Mouse (Mus musculus) erythroid progenitor cell, adult 5-6 weeks (primary cell): Measurements from ENCODE around the gene Itsn1. TPM values are rescaled to one million over a fixed set of nuclear protein-coding genes. Genes with fewer than 3 reads are reported as not detected.
A peak's percentile ranks its signal among the peaks of the same experiment; 100 is the strongest.

Source experiments
- ATAC-seq: replicated peaks from 2 replicates; pipeline ENCODE4 v1.8.0; 2016; ENCODE audit warnings: moderate number of reproducible peaks, mild to moderate bottlenecking, moderate TSS enrichment, inconsistent platforms; ENCODE audit not compliant: poor library complexity, low FRiP score, severe bottlenecking
- total RNA-seq, 2 experiments: library from RNA; stranded (forward) in 1 of 2; stranded (reverse) in 1 of 2; fragments of 150-400 nt in 1 of 2; fragments of 186-747, 209-891 nt in 1 of 2; gene quantifications; 2 replicates each; pipeline versions ENCODE4 v1.2.3 to v1.2.4; 2015 to 2017; ENCODE audit warnings: low replicate concordance in 2 of 2

Itsn1 gene
- total RNA-seq, 2 experiments from 2014 or later, result 133 to 435 TPM

GRCm38 (mm10) chr16:91728123-91729065, 687 bp upstream of the Itsn1 start, which contains the start of gene Cryzl1:
Gene Cryzl1 (minus strand): TSS chr16:91728975.
- ATAC-seq, result peak; percentile 89

DNA sequence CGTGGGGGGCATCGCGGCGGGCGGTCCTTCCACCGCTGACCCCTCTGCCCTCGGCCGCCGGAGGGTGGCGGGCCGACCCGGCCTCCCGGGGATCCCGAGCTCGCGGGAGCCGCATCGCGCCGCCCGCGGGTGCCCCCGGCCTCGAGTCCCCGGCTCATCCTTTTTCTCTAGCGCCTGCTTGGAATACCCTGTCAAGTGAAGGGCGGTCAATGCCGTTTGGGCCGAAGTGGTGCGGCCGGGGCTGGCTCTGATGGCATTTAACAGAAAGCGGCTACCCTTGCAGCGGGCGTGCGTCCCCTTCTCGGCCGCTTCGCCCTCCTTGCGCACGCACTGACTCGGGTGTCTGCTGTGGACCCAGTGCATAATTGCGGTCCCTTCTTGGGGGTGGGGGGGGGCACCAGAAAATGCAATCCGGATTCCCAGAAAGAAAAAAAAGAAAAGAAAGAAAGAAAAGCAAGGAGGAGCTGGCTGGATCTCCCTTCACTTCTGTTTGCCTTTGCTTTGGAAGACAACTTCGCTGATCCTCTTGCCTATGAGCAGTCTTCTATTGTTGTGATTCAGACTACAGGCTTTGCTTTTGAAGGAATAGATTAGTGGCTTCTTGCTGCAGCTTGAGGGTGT, 850 bp downstream of the Itsn1 start:
- no peak for ATAC-seq

GRCm38 (mm10) chr16:91730446-91730845, 1.4 kb downstream of the Itsn1 start:
- ATAC-seq, result no peak

DNA sequence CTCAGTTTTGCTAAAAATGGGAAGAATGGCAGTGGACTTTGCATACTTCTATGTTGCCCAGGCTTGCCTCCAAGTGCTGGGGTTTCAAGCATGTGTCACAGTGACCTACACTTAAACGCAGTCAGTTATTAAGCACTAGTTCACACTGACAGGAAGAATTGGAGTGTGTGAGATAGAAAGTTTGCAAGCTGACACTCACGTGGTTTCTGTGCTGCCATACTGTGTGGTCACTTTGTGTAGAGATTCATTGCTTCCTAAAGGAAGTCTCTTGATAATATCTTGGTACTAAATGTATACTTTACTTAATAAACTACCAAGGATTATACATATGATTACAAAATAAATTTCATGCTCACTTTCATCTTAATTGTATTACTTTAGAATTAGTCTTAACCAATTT, 3.7 kb downstream of the Itsn1 start:
- no peak for ATAC-seq

DNA sequence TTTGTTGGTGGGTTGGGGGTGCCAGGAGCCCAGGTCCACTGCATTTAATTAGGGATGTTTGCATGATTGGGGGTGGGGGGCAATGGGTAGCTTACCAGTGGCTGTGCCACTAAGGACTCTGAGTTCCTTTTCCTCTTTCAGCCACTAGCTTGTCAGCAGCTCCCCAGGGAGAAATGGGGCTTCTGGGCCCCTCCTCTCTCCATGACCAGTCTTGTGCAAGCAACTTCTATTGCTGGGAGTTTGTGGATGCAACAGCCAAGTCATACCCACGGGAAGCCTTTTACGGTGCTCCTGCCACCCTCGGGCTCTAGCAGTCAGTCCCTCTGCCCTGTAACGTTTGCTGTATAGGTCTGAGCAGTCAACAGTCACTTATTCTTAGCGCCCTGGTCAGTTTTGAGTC, 5.7 kb downstream of the Itsn1 start:
- no peak for ATAC-seq

- no peak for ATAC-seq
Observed at GRCm38 (mm10) chr16:91736046-91736816, 7.2 kb downstream of the Itsn1 start.

DNA sequence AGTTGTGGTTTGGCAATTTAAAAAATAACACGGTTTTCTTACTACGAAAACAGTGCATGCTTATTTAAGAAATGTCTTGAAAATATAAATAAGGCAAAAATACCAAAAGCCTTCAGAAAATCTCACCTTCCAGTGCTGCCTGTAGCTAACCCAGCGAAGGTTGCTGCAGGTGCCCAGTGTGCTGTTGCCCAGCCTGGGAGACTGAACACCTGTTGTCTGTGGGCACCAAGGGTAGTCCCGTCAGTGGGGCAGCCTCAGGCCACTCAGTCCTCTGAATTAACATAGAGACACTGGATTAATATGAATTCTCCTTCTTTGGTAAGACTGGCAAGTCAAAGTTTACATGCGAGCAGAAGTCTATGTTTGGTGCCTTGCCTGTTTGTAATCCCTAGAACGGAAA, 9.4 kb downstream of the Itsn1 start:
- no peak for ATAC-seq

GRCm38 (mm10) chr16:91740184-91740917, 11.3 kb downstream of the Itsn1 start:
- ATAC-seq, result no peak

GRCm38 (mm10) chr16:91740918-91741255, 11.8 kb downstream of the Itsn1 start:
- no peak for ATAC-seq

DNA sequence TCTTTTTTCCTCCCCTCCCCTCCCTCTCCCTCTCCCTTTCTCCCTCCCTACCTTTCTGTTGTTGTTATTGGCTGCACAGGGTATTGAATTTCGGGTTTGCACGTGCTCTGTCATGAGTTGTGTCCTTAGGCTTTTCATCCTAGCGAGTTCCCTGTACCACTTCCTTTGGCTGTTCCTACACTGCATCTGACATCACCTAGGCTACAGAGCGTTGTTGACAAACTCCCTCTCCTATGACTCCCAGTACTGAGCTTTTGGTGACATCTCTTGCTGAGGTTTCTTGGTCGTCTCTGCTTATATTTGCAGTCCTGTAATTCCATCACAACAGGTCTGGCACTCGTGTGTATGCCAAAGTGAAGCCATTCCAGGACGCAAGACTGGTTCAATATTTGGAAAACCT, 14.0 kb downstream of the Itsn1 start:
- ATAC-seq, result no peak

DNA sequence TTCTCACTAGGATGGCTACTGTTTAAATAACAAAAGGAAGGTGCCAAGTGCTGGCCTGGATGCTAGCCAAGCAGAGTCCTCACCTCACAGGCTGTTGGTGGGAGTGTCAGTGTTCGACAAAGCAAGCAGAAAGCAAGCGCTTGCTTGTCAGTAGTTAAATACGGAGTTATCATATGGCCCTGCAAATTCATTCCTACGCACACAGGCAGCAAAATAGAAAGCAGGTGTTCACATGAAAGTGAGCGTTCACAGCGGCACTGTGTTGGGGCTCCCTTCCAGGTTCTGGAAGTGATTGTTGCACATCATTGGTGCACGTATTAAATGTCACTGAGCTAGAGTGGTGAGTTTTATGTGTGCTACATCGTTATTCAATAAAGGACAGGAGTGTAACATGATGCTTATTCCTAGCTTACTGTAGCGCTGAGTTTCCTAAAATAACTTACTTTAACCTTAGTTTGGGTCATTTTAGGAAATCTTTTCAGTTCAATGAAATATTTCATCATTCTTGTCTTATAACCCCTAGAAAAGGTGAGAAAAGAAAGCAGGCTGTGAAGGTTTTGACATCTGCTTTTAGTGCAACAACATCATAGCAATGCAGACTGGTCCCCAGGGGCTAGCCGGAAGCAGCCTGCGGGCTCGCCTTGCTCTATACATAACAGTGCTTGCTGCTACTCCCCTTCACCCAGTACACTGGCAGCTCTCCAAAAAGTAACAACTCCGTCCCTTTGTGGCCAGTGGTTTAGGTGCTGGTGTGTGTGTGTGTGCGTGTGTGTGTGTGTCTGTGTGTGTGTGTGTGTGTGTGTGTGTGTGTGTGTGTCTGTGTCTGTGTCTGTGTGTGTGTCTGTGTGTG, 17.2 kb downstream of the Itsn1 start:
- no peak for ATAC-seq

- no peak for ATAC-seq
Observed at GRCm38 (mm10) chr16:91747567-91747966, 18.5 kb downstream of the Itsn1 start.

DNA sequence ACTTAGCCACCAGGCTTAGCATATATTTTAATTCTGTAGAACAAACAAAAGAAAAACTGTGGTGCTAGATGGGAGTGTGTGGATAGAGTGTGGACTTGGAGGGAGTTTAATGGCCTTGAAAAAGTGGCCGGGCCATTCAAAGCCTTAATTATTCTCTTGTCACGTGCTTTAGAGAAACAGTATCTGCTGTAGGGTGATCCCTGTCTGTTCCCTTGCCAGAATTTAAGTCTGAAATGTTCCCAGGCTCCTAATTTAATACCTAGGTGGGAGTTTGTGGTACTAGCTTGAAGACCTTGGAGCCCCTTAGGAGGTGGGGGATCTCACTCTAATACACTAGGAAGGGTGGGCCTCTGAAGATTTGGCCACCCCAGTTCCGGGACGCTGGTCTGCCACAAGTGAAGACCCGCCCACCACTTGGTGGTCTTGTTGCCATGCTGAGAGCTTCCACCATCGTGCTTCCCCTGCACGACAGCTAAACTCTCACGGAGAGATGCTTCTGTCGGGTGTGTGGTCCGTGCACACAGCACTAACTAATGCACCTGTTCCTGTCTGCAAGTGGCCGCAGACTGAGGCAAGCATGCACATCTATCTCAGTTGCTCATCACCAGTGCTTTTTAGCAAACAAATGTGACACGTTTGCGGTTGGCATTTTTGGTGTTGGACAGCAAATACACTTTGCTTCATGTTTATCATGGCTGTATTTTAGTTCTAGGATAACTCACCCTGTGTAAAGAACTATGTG, 22.7 kb downstream of the Itsn1 start:
- no peak for ATAC-seq

- no peak for ATAC-seq
Observed at GRCm38 (mm10) chr16:91753611-91754010, 24.5 kb downstream of the Itsn1 start.

DNA sequence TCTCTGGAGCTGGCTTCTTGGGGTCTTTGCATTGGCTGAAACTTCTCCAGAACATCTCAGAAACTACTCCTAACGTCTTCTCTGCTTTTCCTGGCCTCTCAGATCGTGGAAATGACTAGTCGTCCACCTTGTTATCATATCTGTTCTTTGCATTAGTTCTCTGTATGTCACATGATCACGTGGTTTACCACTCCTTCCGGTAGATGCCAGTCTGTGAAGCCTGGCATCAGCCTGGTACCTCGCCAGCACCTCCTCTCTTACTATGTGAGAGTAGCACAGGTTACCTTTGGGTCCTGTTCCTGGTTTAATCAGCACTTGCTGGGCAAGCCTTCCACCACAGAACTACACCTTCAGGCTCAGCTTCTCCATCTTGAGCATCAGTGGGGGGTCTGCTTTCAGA, 25.9 kb downstream of the Itsn1 start:
- ATAC-seq, result peak; percentile 60; the same call in 1 of the 2 replicates

- ATAC-seq, result no peak
Observed at GRCm38 (mm10) chr16:91761202-91761601, 32.1 kb downstream of the Itsn1 start.

DNA sequence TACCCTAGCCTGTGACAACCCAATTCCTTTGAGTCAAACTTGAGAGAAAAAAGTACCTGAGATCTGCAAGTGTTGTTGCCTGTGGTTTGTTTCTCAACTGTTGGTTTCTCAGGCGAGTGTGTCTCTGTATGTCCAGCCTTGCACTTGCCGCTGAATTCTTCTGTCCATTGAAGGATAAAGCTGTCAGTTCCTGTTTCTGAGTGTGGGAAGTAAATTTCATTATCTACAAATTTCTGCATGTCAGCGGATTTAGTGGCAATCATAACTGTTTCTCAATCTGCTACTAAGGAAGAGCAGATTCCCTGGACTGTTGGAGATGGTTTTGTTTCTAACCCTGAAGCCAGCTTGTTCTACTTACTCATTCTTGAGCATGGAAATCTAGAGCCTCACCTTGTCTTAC, 32.7 kb downstream of the Itsn1 start:
- ATAC-seq, result no peak

- ATAC-seq, result no peak
Observed at GRCm38 (mm10) chr16:91762476-91762875, 33.4 kb downstream of the Itsn1 start.
